Mouse (Mus musculus) ES-E14 (cell line): ENCODE data around the gene Efs.

Experiments used
- HCFC1 ChIP-seq: IDR thresholded peaks from 2 replicates; pipeline ENCODE4 v1.6.1; 2012; ENCODE audit warnings: low read length, inconsistent platforms, borderline replicate concordance; ENCODE audit not compliant: insufficient read depth
- MAFK ChIP-seq: IDR thresholded peaks from 2 replicates; pipeline ENCODE4 v1.6.1; 2014; ENCODE audit warnings: mild to moderate bottlenecking, low read depth, low read length, inconsistent platforms; ENCODE audit not compliant: insufficient read depth
- ZNF384 ChIP-seq: IDR thresholded peaks from 2 replicates; pipeline ENCODE4 v1.6.1; 2012; ENCODE audit warnings: low read depth, low read length, inconsistent platforms

DNA sequence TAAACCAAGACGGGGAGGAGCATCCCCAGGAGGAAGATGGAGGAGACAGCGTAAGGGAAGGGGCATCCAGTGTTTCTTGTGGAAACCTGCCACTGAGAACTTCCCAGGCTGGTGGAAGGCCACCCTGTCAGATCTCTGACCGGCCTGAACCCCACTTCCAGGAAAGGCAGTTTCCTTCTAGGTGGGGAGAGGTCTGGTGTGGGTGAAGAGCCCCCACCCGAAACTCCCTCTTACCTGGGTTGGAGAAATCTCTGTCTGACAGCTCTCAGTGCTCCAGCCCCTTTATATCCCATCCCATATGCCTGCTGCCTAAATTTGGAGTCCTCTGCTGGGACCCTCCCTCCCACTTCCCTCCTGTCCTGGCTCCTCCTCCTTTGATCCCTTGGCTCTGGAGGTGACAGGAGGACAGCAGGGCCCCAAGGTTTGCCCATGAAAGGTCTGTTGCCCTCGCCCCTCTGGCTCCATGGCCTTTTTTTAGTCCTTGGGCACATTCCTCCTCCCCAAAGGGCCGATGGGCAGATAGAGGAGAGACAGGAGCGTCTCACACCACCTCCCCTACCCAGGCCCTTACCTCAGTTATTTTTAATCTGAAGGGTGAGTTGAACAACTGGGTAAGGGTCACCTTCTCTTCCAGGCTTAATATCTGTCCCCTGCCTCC is 40.5 kb upstream of the Efs start, which contains the start of gene Myh6:
- TF ChIP-seq ZNF384 (no peak), HCFC1 (no peak), MAFK (no peak)
